Mouse (Mus musculus) stomach, embryonic 16.5 days (tissue): ENCODE results near the gene Vamp5. TPM values are rescaled to one million over a fixed set of nuclear protein-coding genes. Genes with fewer than 3 reads are reported as not detected.

ENCODE experiments used
- ATAC-seq: fragments of 200-750 bp; cut with Nextera tagmentation; 2 replicates; pipeline ENCODE4 v1.8.0; 2017; ENCODE audit warnings: moderate number of reproducible peaks, moderate TSS enrichment; ENCODE audit not compliant: insufficient read depth, low FRiP score
- H3K27ac ChIP-seq: fragments of 300-500 bp; sonication (generic); 2 replicates; pipeline ENCODE4 v1.5.1; 2014; ENCODE audit warnings: low read length
- H3K27me3 ChIP-seq: fragments of 300-500 bp; sonication (generic); 2 replicates; pipeline ENCODE4 v1.6.1; 2014; ENCODE audit warnings: low read length, control low read depth, mixed read lengths; ENCODE audit not compliant: control insufficient read depth, insufficient read depth
- H3K36me3 ChIP-seq: fragments of 300-500 bp; sonication (generic); 2 replicates; pipeline ENCODE4 v1.6.1; 2014; ENCODE audit warnings: low read length; ENCODE audit not compliant: control insufficient read depth, insufficient read depth
- H3K4me1 ChIP-seq: fragments of 300-500 bp; sonication (generic); 2 replicates; pipeline ENCODE4 v1.6.1; 2014; ENCODE audit warnings: low read length, control low read depth, mixed read lengths; ENCODE audit not compliant: control insufficient read depth, insufficient read depth
- H3K4me2 ChIP-seq: fragments of 300-500 bp; sonication (generic); 2 replicates; pipeline ENCODE4 v1.6.1; 2014; ENCODE audit warnings: low read depth, low read length, mixed read lengths
- H3K4me3 ChIP-seq: fragments of 300-500 bp; sonication (generic); replicated peaks from 2 replicates; pipeline ENCODE4 v1.5.1; 2014; ENCODE audit warnings: mild to moderate bottlenecking, low read length
- H3K9ac ChIP-seq: fragments of 300-500 bp; sonication (generic); 2 replicates; pipeline ENCODE4 v1.6.1; 2014; ENCODE audit warnings: low read length
- H3K9me3 ChIP-seq: fragments of 300-500 bp; sonication (generic); replicated peaks from 2 replicates; pipeline ENCODE4 v1.6.1; 2016; ENCODE audit warnings: low read length, control low read depth; ENCODE audit not compliant: control insufficient read depth
- WGBS: fragments of 180-500 bp; shearing (Covaris S2); extraction: QIAGEN DNeasy Blood & Tissue Kit; methylation state at CpG from one replicate; pipeline ENCODE4 v1.1.7; 2014; 5-methylcytosine and 5-hydroxymethylcytosine counted together
- polyA plus RNA-seq: library from polyadenylated mRNA; unstranded; fragments of >200 nt; fragmentation: Nextera tagmentation; extraction: Ambion mirVana; gene quantifications from 2 replicates; pipeline ENCODE4 v1.2.1, GENCODE M21; 2015

Gene Vamp5
- polyA plus RNA-seq, 1 experiment from 2014 or later = 30.4 TPM

- WGBS = 73% methylated on average over 10 of the region's 10 CpGs
- H3K27me3 ChIP-seq = no peaks in the 10 kb centered on the region
- no peak overlapping the region for H3K27ac ChIP-seq
- no peak overlapping the region for H3K4me2 ChIP-seq
- H3K9me3 ChIP-seq = no peaks in the 10 kb centered on the region
- no peaks in the 10 kb centered on the region for H3K36me3 ChIP-seq
- no peaks in the 10 kb centered on the region for H3K4me1 ChIP-seq
- no peak for ATAC-seq
- no peak overlapping the region for H3K4me3 ChIP-seq
- H3K9ac ChIP-seq = no peak overlapping the region
Measured at GRCm38 (mm10) chr6:72396837-72397251, 16.6 kb upstream of the Vamp5 start.

- Histone ChIP-seq H3K27ac (no peak overlapping the region), H3K4me3 (no peak overlapping the region), H3K27me3 (no peaks in the 10 kb centered on the region), H3K9me3 (no peaks in the 10 kb centered on the region), H3K36me3 (no peaks in the 10 kb centered on the region), H3K9ac (no peak overlapping the region), H3K4me1 (peaks cover 35% of the 10 kb centered on the region), H3K4me2 (no peak overlapping the region)
- no peak for ATAC-seq
- 95% methylated on average over 5 of the region's 5 CpGs for WGBS
Measured at GRCm38 (mm10) chr6:72392341-72392740, 12.1 kb upstream of the Vamp5 start.

- Histone ChIP-seq H3K4me1 (peaks cover 35% of the 10 kb centered on the region), H3K9ac (peak overlapping the region; percentile 93), H3K9me3 (no peaks in the 10 kb centered on the region), H3K4me3 (peak overlapping the region; percentile 71), H3K36me3 (no peaks in the 10 kb centered on the region), H3K27me3 (no peaks in the 10 kb centered on the region), H3K27ac (peak overlapping the region; percentile 99), H3K4me2 (peak overlapping the region; percentile 85)
- 13% methylated on average over 12 of the region's 12 CpGs for WGBS
- ATAC-seq = peak; percentile 61
Measured at GRCm38 (mm10) chr6:72390795-72391521, 10.7 kb upstream of the Vamp5 start.

- Histone ChIP-seq H3K4me3 (peak within 1 kb of the TSS; percentile 71), H3K27ac (peak within 1 kb of the TSS; percentile 99), H3K9me3 (no peaks in the 10 kb centered on the region), H3K4me2 (peak within 1 kb of the TSS; percentile 85), H3K9ac (peak within 1 kb of the TSS; percentile 93), H3K4me1 (peaks cover 35% of the 10 kb centered on the region), H3K36me3 (peaks cover 6% of the 10 kb centered on the region; the same call in 1 of the 2 replicates), H3K27me3 (no peaks in the 10 kb centered on the region)
- WGBS = 1% methylated on average over 33 of the region's 33 CpGs
- peak; percentile 90 for ATAC-seq
Measured at GRCm38 (mm10) chr6:72389941-72390771, 9.9 kb upstream of the Vamp5 start, which contains the start of gene Vamp8. TSS of gene Vamp8 (minus strand) at chr6:72390703.

- H3K36me3 ChIP-seq = peaks cover 9% of the 10 kb centered on the region; the same call in 1 of the 2 replicates
- no peaks in the 10 kb centered on the region for H3K27me3 ChIP-seq
- H3K9me3 ChIP-seq = no peaks in the 10 kb centered on the region
- 12% methylated on average over 13 of the region's 13 CpGs for WGBS
- peak overlapping the region; percentile 85 for H3K4me2 ChIP-seq
- H3K4me3 ChIP-seq = peak overlapping the region; percentile 71
- peak overlapping the region; percentile 93 for H3K9ac ChIP-seq
- peaks cover 35% of the 10 kb centered on the region for H3K4me1 ChIP-seq
- peak; percentile 71 for ATAC-seq
- peak overlapping the region; percentile 99 for H3K27ac ChIP-seq
Measured at GRCm38 (mm10) chr6:72389471-72389940, 9.2 kb upstream of the Vamp5 start.

- Histone ChIP-seq H3K27me3 (no peaks in the 10 kb centered on the region), H3K9ac (peak overlapping the region; percentile 93), H3K4me3 (peak overlapping the region; percentile 71), H3K4me1 (peaks cover 35% of the 10 kb centered on the region), H3K36me3 (peaks cover 9% of the 10 kb centered on the region; the same call in 1 of the 2 replicates), H3K9me3 (no peaks in the 10 kb centered on the region), H3K27ac (peak overlapping the region; percentile 99), H3K4me2 (peak overlapping the region; percentile 85)
- ATAC-seq = no peak
- 72% methylated on average over 6 of the region's 6 CpGs for WGBS
Measured at GRCm38 (mm10) chr6:72388791-72389329, 8.6 kb upstream of the Vamp5 start.

GRCm38 (mm10) chr6:72388266-72388665, 8.0 kb upstream of the Vamp5 start:
- no peaks in the 10 kb centered on the region for H3K27me3 ChIP-seq
- peak overlapping the region; percentile 85 for H3K4me2 ChIP-seq
- 62% methylated on average over 10 of the region's 10 CpGs for whole genome bisulfite sequencing
- no peaks in the 10 kb centered on the region for H3K9me3 ChIP-seq
- no peak overlapping the region for H3K27ac ChIP-seq
- no peak for ATAC-seq
- peak overlapping the region; percentile 6 for H3K4me3 ChIP-seq
- peaks cover 35% of the 10 kb centered on the region for H3K4me1 ChIP-seq
- peaks cover 9% of the 10 kb centered on the region; the same call in 1 of the 2 replicates for H3K36me3 ChIP-seq
- peak overlapping the region; percentile 93 for H3K9ac ChIP-seq

- peaks cover 35% of the 10 kb centered on the region for H3K4me1 ChIP-seq
- 82% methylated on average over 3 of the region's 3 CpGs for WGBS
- no peak for ATAC-seq
- H3K36me3 ChIP-seq = peaks cover 9% of the 10 kb centered on the region; the same call in 1 of the 2 replicates
- no peak overlapping the region; the same call in 1 of the 2 replicates for H3K9ac ChIP-seq
- H3K9me3 ChIP-seq = no peaks in the 10 kb centered on the region
- no peaks in the 10 kb centered on the region for H3K27me3 ChIP-seq
- H3K4me2 ChIP-seq = no peak overlapping the region
- no peak overlapping the region for H3K27ac ChIP-seq
- H3K4me3 ChIP-seq = no peak overlapping the region
Measured at GRCm38 (mm10) chr6:72387816-72388215, 7.5 kb upstream of the Vamp5 start.
